Mouse (Mus musculus) left cerebral cortex, postnatal 4 days (tissue): ENCODE measurements around the gene Olfr632. TPM values are rescaled to one million over a fixed set of nuclear protein-coding genes. Genes with fewer than 3 reads are reported as not detected.
"Not testable (repeated sequence)": the region's sequence is repeated elsewhere in the genome, so short reads cannot be mapped to it uniquely, and the experiment has no call there.

Source experiments
- DNase-seq: peaks from one replicate; pipeline ENCODE4 v3.0.0-alpha.2; 2022
- intact Hi-C: fragments of 180-260 bp; cut with DNase I; formaldehyde crosslinking; loops from one replicate; pipeline ENCODE4 v1.15.1; 2025
- total RNA-seq, 2 experiments: library from RNA; stranded (reverse); gene quantifications; 2 replicates each; pipeline ENCODE4 v1.2.3; 2021

Gene Olfr632
- total RNA-seq, result not detected

GRCm38 (mm10) chr7:103934264-103934663 is at the start of gene Olfr632:
Gene Olfr632, plus strand, starts transcription at chr7:103934347.
- no peak for DNase-seq
- intact Hi-C loops, result no loop called here

- DNase-seq, result no peak
- intact Hi-C loops, result no loop called here
Measured at GRCm38 (mm10) chr7:103886152-103886551, 48.0 kb upstream of the Olfr632 start, which contains the start of gene Olfr66. Gene Olfr66, minus strand, starts transcription at chr7:103886252.

- intact Hi-C loops, result no loop called here
- DNase-seq, result no peak
Measured at GRCm38 (mm10) chr7:103894385-103894784, 39.8 kb upstream of the Olfr632 start, which contains the start of gene Olfr64. Gene Olfr64, minus strand, starts transcription at chr7:103894485.

- no peak for DNase-seq
- intact Hi-C loops, result no loop called here
Measured at GRCm38 (mm10) chr7:103903187-103903586, 31.0 kb upstream of the Olfr632 start, which contains the start of gene Olfr65. Gene Olfr65, plus strand, starts transcription at chr7:103903487.

GRCm38 (mm10) chr7:103910047-103910446 is 24.1 kb upstream of the Olfr632 start:
- no peak for DNase-seq
- intact Hi-C loops, result no loop called here

- intact Hi-C loops, result no loop called here
- no peak for DNase-seq
Measured at GRCm38 (mm10) chr7:103912969-103913511, 21.1 kb upstream of the Olfr632 start.

GRCm38 (mm10) chr7:103915338-103915737 is 18.8 kb upstream of the Olfr632 start:
- intact Hi-C loops, result no loop called here
- DNase-seq, result no peak

- no peak for DNase-seq
- intact Hi-C loops, result no loop called here
Measured at GRCm38 (mm10) chr7:103928525-103928924, 5.6 kb upstream of the Olfr632 start, which contains the start of gene Olfr631. Gene Olfr631, plus strand, starts transcription at chr7:103928825.

- intact Hi-C loops, result no loop called here
- DNase-seq, result no peak
Measured at GRCm38 (mm10) chr7:103942730-103943129, 8.6 kb downstream of the Olfr632 start.

- intact Hi-C loops, result no loop called here
- no peak for DNase-seq
Measured at GRCm38 (mm10) chr7:103944137-103944536, 10.0 kb downstream of the Olfr632 start, which contains the start of gene Olfr633. Gene Olfr633, plus strand, starts transcription at chr7:103944437.

- intact Hi-C loops, DNase-seq: not testable (repeated sequence)
Measured at GRCm38 (mm10) chr7:103966873-103967272, 32.7 kb downstream of the Olfr632 start.

GRCm38 (mm10) chr7:103970852-103971251 is 36.7 kb downstream of the Olfr632 start, which contains the start of gene Olfr635:
Gene Olfr635, plus strand, starts transcription at chr7:103971152.
- intact Hi-C loops, result no loop called here

GRCm38 (mm10) chr7:103971782-103972181 is 37.6 kb downstream of the Olfr632 start:
- DNase-seq, result no peak
- intact Hi-C loops, result no loop called here

More at GRCm38 (mm10) chr7:103970852-103971251, 36.7 kb downstream of the Olfr632 start, which contains the start of gene Olfr635:
- no peak for DNase-seq

Other genes with a start within 250 kb of the Olfr632 start
- gene Olfr243, start 219.7 kb upstream of the Olfr632 start, total RNA-seq, result not detected
- not detected for gene Olfr628, start 204.0 kb upstream of the Olfr632 start, total RNA-seq
- not detected for gene Olfr629, start 189.4 kb upstream of the Olfr632 start, total RNA-seq
- not detected for gene Olfr630, start 177.0 kb upstream of the Olfr632 start, total RNA-seq
- gene Olfr69, start 162.8 kb upstream of the Olfr632 start, total RNA-seq, result not detected
- gene Olfr68, start 154.6 kb upstream of the Olfr632 start, total RNA-seq, result not detected
- gene Olfr67, start 142.5 kb upstream of the Olfr632 start, total RNA-seq, result not detected
- gene Hbb-bt, start 120.4 kb upstream of the Olfr632 start, total RNA-seq, result 10 to 100 TPM in 1 of 2 experiments, 1 to 10 TPM in 1; 8.8 to 20.4 TPM
- gene Hbb-bs, start 106.3 kb upstream of the Olfr632 start, total RNA-seq, result 100 to 1,000 TPM in 1 of 2 experiments, 10 to 100 TPM in 1; 41.0 to 135 TPM
- not detected for gene Hbb-bh2, start 93.8 kb upstream of the Olfr632 start, total RNA-seq
- gene Hbb-bh1, start 91.2 kb upstream of the Olfr632 start, total RNA-seq, result not detected
- not detected for gene Hbb-y, start 81.1 kb upstream of the Olfr632 start, total RNA-seq
- not detected for gene Olfr66, start 48.1 kb upstream of the Olfr632 start, total RNA-seq
- not detected for gene Olfr64, start 39.9 kb upstream of the Olfr632 start, total RNA-seq
- gene Olfr65, start 30.9 kb upstream of the Olfr632 start, total RNA-seq, result not detected
- not detected for gene Olfr631, start 5.5 kb upstream of the Olfr632 start, total RNA-seq
- gene Olfr633, start 10.1 kb downstream of the Olfr632 start, total RNA-seq, result not detected
- under 1 TPM in 1 of 2 experiments, not detected in 1; 0.08 TPM for gene Olfr635, start 36.8 kb downstream of the Olfr632 start, total RNA-seq
- not detected for gene Olfr638, start 64.4 kb downstream of the Olfr632 start, total RNA-seq
- gene Olfr639, start 83.0 kb downstream of the Olfr632 start, total RNA-seq, result under 1 TPM; 0.10 to 0.38 TPM
- not detected for gene Olfr640, start 91.2 kb downstream of the Olfr632 start, total RNA-seq
- gene Olfr641, start 101.1 kb downstream of the Olfr632 start, total RNA-seq, result not detected
- not detected for gene Olfr642, start 118.3 kb downstream of the Olfr632 start, total RNA-seq
- gene 4930516K23Rik, start 127.1 kb downstream of the Olfr632 start, total RNA-seq, result not detected
- gene Olfr644, start 137.5 kb downstream of the Olfr632 start, total RNA-seq, result not detected
- not detected for gene Olfr645, start 151.1 kb downstream of the Olfr632 start, total RNA-seq
- not detected for gene Olfr646, start 170.5 kb downstream of the Olfr632 start, total RNA-seq
- gene Ubqln5, start 195.5 kb downstream of the Olfr632 start, total RNA-seq, result not detected
- not detected for gene Olfr643, start 203.1 kb downstream of the Olfr632 start, total RNA-seq
- not detected for gene Ubqln3, start 208.9 kb downstream of the Olfr632 start, total RNA-seq
- not detected for gene Ubqlnl, start 216.2 kb downstream of the Olfr632 start, total RNA-seq
- not detected for gene Olfm5, start 230.5 kb downstream of the Olfr632 start, total RNA-seq
- under 1 TPM; 0.38 to 0.46 TPM for gene Olfr648, start 249.0 kb downstream of the Olfr632 start, total RNA-seq